Mouse (Mus musculus) 3134 (cell line): Measurements from ENCODE around the gene Slc2a4.
A peak's percentile ranks its signal among the peaks of the same experiment; 100 is the strongest.
"Not testable (repeated sequence)": the region's sequence is repeated elsewhere in the genome, so short reads cannot be mapped to it uniquely, and the experiment has no call there.

ENCODE experiments used
- DNase-seq: peaks from one replicate; pipeline ENCODE4 v3.0.0-alpha.2; 2011; ENCODE audit warnings: low spot score; ENCODE audit not compliant: insufficient read length; ENCODE audit errors: extremely low read depth

The Slc2a4 gene

DNA sequence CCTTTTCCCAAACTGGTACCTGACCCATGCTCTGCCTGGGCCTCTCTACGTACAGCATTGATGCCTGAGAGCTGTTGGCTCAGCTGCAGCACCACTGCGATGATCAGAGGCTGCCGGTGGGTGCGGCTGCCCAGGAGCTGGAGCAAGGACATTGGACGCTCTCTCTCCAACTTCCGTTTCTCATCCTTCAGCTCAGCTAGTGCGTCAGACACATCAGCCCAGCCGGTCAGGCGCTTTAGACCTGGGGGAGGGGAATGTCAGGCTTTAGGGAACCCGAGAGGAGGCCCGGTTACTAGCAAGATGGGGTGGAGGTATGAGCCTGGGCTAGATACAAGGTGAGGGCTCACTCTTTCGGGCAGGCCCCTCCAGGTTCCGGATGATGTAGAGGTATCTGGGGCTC is 2.8 kb downstream of the Slc2a4 start:
- no peak for DNase-seq

- DNase-seq: no peak
Observed at GRCm38 (mm10) chr11:69940962-69941361, 7.0 kb downstream of the Slc2a4 start.

DNA sequence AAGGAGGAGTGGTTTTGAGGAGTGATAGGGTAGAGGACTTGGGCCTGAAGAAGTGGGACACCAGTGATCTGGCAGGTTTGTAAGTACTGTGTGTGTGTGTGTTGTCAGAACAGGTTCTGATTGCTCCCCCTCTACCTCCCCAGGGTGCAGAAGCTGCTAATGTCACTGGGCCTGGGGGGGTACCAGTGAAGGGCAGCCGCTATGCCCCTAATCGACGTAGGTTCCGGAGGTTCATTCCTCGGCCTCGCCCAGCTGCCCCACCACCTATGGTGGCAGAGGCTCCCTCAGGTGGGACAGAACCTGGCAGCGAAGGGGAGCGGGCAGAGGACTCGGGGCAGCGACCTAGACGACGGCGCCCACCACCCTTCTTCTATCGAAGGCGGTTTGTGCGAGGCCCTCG is 8.3 kb downstream of the Slc2a4 start:
- DNase-seq: no peak

DNA sequence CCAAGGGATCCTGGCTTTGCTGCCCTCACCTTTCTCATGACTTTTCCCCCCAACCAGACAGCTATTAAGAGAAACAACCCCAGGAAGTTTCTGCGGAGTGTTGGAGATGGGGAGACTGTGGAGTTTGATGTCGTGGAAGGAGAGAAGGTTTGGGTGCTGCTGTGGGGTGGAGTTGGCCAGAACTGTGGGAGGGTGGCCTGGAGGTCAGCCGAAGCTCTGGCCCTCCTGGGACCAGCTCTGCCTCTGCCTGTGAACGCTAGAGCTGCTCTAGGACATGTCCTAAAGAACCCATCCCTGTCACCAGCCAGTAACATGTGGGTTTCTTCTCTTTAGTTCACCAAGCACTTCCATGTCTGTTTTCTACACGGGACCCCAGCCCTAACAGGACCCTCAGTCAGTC is 8.8 kb downstream of the Slc2a4 start:
- DNase-seq: no peak

GRCm38 (mm10) chr11:69938401-69938979 is 9.5 kb downstream of the Slc2a4 start:
- no peak for DNase-seq

GRCm38 (mm10) chr11:69937834-69938233 is 10.2 kb downstream of the Slc2a4 start:
- DNase-seq: no peak

- DNase-seq: no peak
Observed at GRCm38 (mm10) chr11:69937385-69937784, 10.6 kb downstream of the Slc2a4 start.

- no peak for DNase-seq
Observed at GRCm38 (mm10) chr11:69936714-69937347, 11.2 kb downstream of the Slc2a4 start.

DNA sequence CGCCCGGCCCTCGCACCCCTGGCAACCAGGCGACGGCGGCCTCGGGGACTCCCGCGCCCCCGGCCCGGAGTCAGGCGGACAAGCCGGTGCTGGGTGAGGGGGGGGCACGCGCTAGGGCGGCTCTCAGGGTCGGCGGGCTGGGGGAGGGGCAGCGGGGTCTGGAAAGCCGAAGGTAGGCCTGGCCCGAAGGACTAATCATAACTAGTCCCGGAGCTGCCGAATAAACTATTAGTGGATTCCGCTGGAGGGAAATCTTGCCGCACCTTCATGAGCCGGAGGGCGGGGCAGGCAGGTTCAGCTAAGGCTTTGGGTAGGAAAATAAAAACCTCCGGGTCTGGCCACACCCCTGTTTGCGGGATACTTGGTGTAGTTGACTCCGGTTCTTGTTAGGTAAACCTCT is 11.8 kb downstream of the Slc2a4 start:
- DNase-seq: no peak

- no peak for DNase-seq
Observed at GRCm38 (mm10) chr11:69935137-69935879, 12.7 kb downstream of the Slc2a4 start, which contains the start of gene Ybx2. Gene Ybx2, plus strand, starts transcription at chr11:69935796.

DNA sequence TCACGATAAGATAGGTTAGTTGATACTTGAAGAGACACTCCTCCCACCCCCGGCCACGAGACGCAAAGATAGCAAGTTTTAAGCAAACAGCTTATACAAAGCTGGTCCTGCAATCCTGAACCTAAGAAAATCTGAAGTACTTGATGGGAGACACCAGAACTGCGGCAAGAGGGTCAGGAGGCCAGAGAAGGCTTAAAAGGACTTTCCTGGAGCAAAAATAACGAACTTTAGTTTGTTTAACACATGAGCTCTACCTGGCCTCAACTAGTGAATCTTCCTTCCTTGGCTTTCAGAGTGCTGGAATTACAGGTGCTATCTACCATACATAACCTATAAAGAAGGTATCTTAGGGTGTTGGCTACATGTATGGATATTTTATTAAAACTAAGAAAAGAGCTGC is 13.3 kb downstream of the Slc2a4 start:
- no peak for DNase-seq

DNA sequence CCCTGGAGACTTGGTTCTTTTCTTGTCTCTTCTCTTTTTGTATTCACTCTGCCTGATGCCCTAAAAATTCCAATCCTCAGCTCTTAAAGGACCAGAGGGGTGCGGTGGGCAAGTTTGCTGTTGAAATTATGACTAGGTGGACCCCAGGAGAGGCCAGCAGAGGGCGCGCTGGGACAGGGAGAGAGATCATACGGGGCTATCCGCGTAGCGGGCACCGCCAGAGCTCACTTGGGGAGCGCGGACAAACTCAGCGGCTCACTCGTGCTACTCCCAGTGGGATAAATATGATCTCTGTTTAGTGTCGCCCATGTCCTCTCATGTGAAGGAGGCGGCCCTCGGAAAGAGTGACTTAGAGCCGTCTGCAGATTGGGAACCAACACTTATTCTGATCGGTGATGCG is 13.8 kb downstream of the Slc2a4 start:
- peak; percentile 37 for DNase-seq

GRCm38 (mm10) chr11:69933066-69933465 is 14.9 kb downstream of the Slc2a4 start:
- no peak for DNase-seq

- DNase-seq: no peak
Observed at GRCm38 (mm10) chr11:69932254-69932653, 15.7 kb downstream of the Slc2a4 start.

GRCm38 (mm10) chr11:69931769-69932168 is 16.2 kb downstream of the Slc2a4 start:
- no peak for DNase-seq

GRCm38 (mm10) chr11:69930967-69931537 is 16.9 kb downstream of the Slc2a4 start:
- no peak for DNase-seq

DNA sequence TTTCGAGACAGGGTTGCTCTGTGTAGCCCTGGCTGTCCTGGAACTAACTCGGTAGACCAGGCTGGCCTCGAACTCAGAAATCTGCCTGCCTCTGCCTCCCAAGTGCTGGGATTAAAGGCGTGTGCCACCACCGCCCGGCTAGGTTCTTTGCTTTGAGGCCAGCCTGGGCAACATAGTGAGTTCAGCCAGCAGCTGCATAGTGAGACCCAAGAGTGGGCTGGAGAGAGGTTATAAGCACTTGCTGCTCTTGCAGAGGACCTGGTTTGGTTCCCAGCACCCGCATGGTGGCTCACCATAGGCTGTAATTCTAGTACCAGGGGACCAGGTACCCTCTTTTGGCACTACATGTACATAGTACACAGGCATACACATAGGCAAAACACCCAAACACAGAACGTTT is 17.8 kb downstream of the Slc2a4 start:
- DNase-seq: not testable (repeated sequence)

- no peak for DNase-seq
Observed at GRCm38 (mm10) chr11:69929712-69930111, 18.3 kb downstream of the Slc2a4 start.

DNA sequence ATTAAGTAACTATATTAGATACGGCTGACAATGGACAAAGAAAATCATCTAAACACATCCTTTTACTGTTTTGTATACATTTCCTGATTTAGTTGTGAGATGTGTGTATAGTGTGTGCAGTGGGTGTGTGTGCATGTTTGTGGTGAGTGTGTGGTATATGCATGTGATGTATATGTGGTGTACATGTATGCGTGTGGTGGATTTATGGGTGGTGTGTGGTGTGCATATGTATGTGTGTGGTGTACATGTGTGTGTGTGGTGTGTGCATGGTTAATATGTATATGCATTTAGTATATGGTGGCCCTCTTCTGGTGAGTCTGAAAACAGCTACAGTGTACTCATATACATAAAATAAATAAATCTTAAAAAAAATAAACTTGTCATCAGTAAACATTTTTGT is 20.5 kb downstream of the Slc2a4 start:
- no peak for DNase-seq

GRCm38 (mm10) chr11:69922796-69923195 is 25.2 kb downstream of the Slc2a4 start:
- no peak for DNase-seq

- DNase-seq: peak; percentile 36
Observed at GRCm38 (mm10) chr11:69922012-69922756, 25.8 kb downstream of the Slc2a4 start.
